Mouse (Mus musculus) gastrocnemius, postnatal 36 days (tissue): Measurements from ENCODE around the gene Sp2. TPM values are rescaled to one million over a fixed set of nuclear protein-coding genes. Genes with fewer than 3 reads are reported as not detected.

Experiments
- DNase-seq, 2 experiments: peaks; one replicate each; pipeline ENCODE4 v3.0.0; 2022
- intact Hi-C: fragments of 180-260 bp; cut with DNase I; formaldehyde crosslinking; loops from one replicate; pipeline ENCODE4 v1.15.1; 2025
- total RNA-seq, 2 experiments: library from RNA; stranded (reverse); gene quantifications; 2 replicates each; pipeline ENCODE4 v1.2.3; 2021

Gene Sp2
- total RNA-seq, 2 experiments from 2014 or later, result 8.6 to 12.5 TPM

- DNase-seq, result peak in 1 of 2 experiments; percentile 53
- intact Hi-C loops, result no loop called here
Observed at GRCm38 (mm10) chr11:96973426-96973964, 9.3 kb downstream of the Sp2 start.

- intact Hi-C loops, result no loop called here
- DNase-seq, result no peak
Observed at GRCm38 (mm10) chr11:96972906-96973305, 9.9 kb downstream of the Sp2 start.

- intact Hi-C loops, result no loop called here
- no peak for DNase-seq
Observed at GRCm38 (mm10) chr11:96970341-96970740, 12.4 kb downstream of the Sp2 start.

- peak; percentile 67 to 81 for DNase-seq
- intact Hi-C loops, result no loop called here
Observed at GRCm38 (mm10) chr11:96969746-96970145, 13.0 kb downstream of the Sp2 start.

- intact Hi-C loops, result no loop called here
Observed at GRCm38 (mm10) chr11:96969280-96969722, 13.5 kb downstream of the Sp2 start.

GRCm38 (mm10) chr11:96968476-96968875 is 14.3 kb downstream of the Sp2 start:
- intact Hi-C loops, result no loop called here
- peak in 1 of 2 experiments; percentile 53 for DNase-seq

More at GRCm38 (mm10) chr11:96969280-96969722, 13.5 kb downstream of the Sp2 start:
- DNase-seq, result no peak

GRCm38 (mm10) chr11:96967544-96968269 is 15.1 kb downstream of the Sp2 start:
- DNase-seq, result no peak
- intact Hi-C loops, result no loop called here

- intact Hi-C loops, result no loop called here
- no peak for DNase-seq
Observed at GRCm38 (mm10) chr11:96966914-96967543, 15.7 kb downstream of the Sp2 start.

- DNase-seq, result no peak
- intact Hi-C loops, result no loop called here
Observed at GRCm38 (mm10) chr11:96966172-96966571, 16.6 kb downstream of the Sp2 start.

GRCm38 (mm10) chr11:96963580-96963979 is 19.2 kb downstream of the Sp2 start:
- peak; percentile 84 to 91 for DNase-seq
- intact Hi-C loops, result no loop called here

GRCm38 (mm10) chr11:96957061-96957805 is 25.5 kb downstream of the Sp2 start:
- no peak for DNase-seq
- intact Hi-C loops, result no loop called here

- peak in 1 of 2 experiments; percentile 63 for DNase-seq
- intact Hi-C loops, result no loop called here
Observed at GRCm38 (mm10) chr11:96956009-96956724, 26.6 kb downstream of the Sp2 start.

GRCm38 (mm10) chr11:96955094-96955493 is 27.7 kb downstream of the Sp2 start:
- intact Hi-C loops, result no loop called here
- DNase-seq, result no peak

GRCm38 (mm10) chr11:96952896-96953295 is 29.9 kb downstream of the Sp2 start:
- intact Hi-C loops, result no loop called here
- no peak for DNase-seq

GRCm38 (mm10) chr11:96952426-96952825 is 30.3 kb downstream of the Sp2 start:
- intact Hi-C loops, result no loop called here
- DNase-seq, result no peak

GRCm38 (mm10) chr11:96950767-96951166 is 32.0 kb downstream of the Sp2 start:
- intact Hi-C loops, result no loop called here

GRCm38 (mm10) chr11:96947849-96948248 is 34.9 kb downstream of the Sp2 start:
- no peak for DNase-seq
- intact Hi-C loops, result no loop called here

More at GRCm38 (mm10) chr11:96950767-96951166, 32.0 kb downstream of the Sp2 start:
- DNase-seq, result no peak

- no peak for DNase-seq
- intact Hi-C loops, result no loop called here
Observed at GRCm38 (mm10) chr11:96946498-96946897, 36.3 kb downstream of the Sp2 start.

- peak in 1 of 2 experiments; percentile 31 for DNase-seq
- intact Hi-C loops, result no loop called here
Observed at GRCm38 (mm10) chr11:96944844-96945580, 37.7 kb downstream of the Sp2 start.
